Mouse (Mus musculus) adrenal gland, postnatal 14 days (tissue): Measurements from ENCODE around the gene Dnhd1. TPM values are rescaled to one million over a fixed set of nuclear protein-coding genes. Genes with fewer than 3 reads are reported as not detected.

Experiments used
- DNase-seq: peaks from one replicate; pipeline ENCODE4 v3.0.0; 2021; ENCODE audit warnings: mixed read lengths
- long read RNA-seq, 2 experiments: library from polyadenylated mRNA; stranded (forward); transcript quantifications; one replicate each; pipeline ENCODE4 v2.0.0; 2021
- total RNA-seq: library from RNA; stranded (reverse); gene quantifications from 2 replicates; pipeline ENCODE4 v1.2.3, GENCODE M21; 2021

The Dnhd1 gene
- total RNA-seq = 2.0 and 2.8 TPM in 2 replicates
- long read RNA-seq, experiment 1, partial matches to known transcripts = 2 of 3 reads
- long read RNA-seq, experiment 1, other reads (novel, unspliced or antisense) = 1 of 3 reads
- long read RNA-seq, experiment 2, partial matches to known transcripts = 0 of 1 reads
- long read RNA-seq, experiment 2, other reads (novel, unspliced or antisense) = 1 of 1 reads

GRCm38 (mm10) chr7:105650639-105651435, at the start of gene Dnhd1:
Dnhd1 (plus strand) TSS chr7:105650827.
- peak; percentile 89 for DNase-seq

GRCm38 (mm10) chr7:105602860-105603623, 47.6 kb upstream of the Dnhd1 start:
- peak; percentile 86 for DNase-seq

GRCm38 (mm10) chr7:105608467-105608866, 42.2 kb upstream of the Dnhd1 start:
- DNase-seq = no peak

- DNase-seq = no peak
Observed at GRCm38 (mm10) chr7:105611767-105612166, 38.9 kb upstream of the Dnhd1 start.

- no peak for DNase-seq
Observed at GRCm38 (mm10) chr7:105614400-105614799, 36.2 kb upstream of the Dnhd1 start.

GRCm38 (mm10) chr7:105615720-105616119, 34.9 kb upstream of the Dnhd1 start:
- DNase-seq = no peak

- no peak for DNase-seq
Observed at GRCm38 (mm10) chr7:105616561-105616960, 34.1 kb upstream of the Dnhd1 start.

- no peak for DNase-seq
Observed at GRCm38 (mm10) chr7:105617810-105618209, 32.8 kb upstream of the Dnhd1 start.

- DNase-seq = no peak
Observed at GRCm38 (mm10) chr7:105619701-105620100, 30.9 kb upstream of the Dnhd1 start.

GRCm38 (mm10) chr7:105621053-105621452, 29.6 kb upstream of the Dnhd1 start:
- peak; percentile 18 for DNase-seq

GRCm38 (mm10) chr7:105621646-105622292, 28.9 kb upstream of the Dnhd1 start:
- DNase-seq = no peak

- no peak for DNase-seq
Observed at GRCm38 (mm10) chr7:105625397-105625796, 25.2 kb upstream of the Dnhd1 start.

GRCm38 (mm10) chr7:105628633-105629032, 22.0 kb upstream of the Dnhd1 start:
- DNase-seq = peak; percentile 83

- peak; percentile 21 for DNase-seq
Observed at GRCm38 (mm10) chr7:105632551-105632972, 18.1 kb upstream of the Dnhd1 start.

- DNase-seq = peak; percentile 97
Observed at GRCm38 (mm10) chr7:105633127-105633800, 17.4 kb upstream of the Dnhd1 start, which contains the start of gene Trim3. Trim3 (minus strand) TSS chr7:105633571.

GRCm38 (mm10) chr7:105633801-105634135, 16.9 kb upstream of the Dnhd1 start:
- DNase-seq = no peak

GRCm38 (mm10) chr7:105634272-105634920, 16.2 kb upstream of the Dnhd1 start:
- DNase-seq = no peak

- DNase-seq = no peak
Observed at GRCm38 (mm10) chr7:105635726-105636125, 14.9 kb upstream of the Dnhd1 start.

- DNase-seq = no peak
Observed at GRCm38 (mm10) chr7:105638776-105639175, 11.9 kb upstream of the Dnhd1 start.

- peak; percentile 54 for DNase-seq
Observed at GRCm38 (mm10) chr7:105639304-105639703, 11.3 kb upstream of the Dnhd1 start.

GRCm38 (mm10) chr7:105639756-105640155, 10.9 kb upstream of the Dnhd1 start, which contains the start of gene Timm10b:
Timm10b (plus strand) TSS chr7:105640056.
- DNase-seq = no peak
